Comparison of ENCODE assay signal across 18 mouse cellular contexts in genomic region chr9:109021428-109021827, GRCm38 (mm10). TPM values are rescaled to one million over a fixed set of nuclear protein-coding genes. Genes with fewer than 3 reads are reported as not detected.
DNase-seq lines count a peak whose midpoint lies in the region; ATAC-seq and TF ChIP-seq lines count a peak whose summit lies in the region.
"Had no signal": no experiment of that assay in that cellular context is flagged by ENCODE, and none has a peak within 500 bp of the region (broad histone marks: within the 10 kb centered on the region; RNA-seq: fewer than 3 reads in every experiment).

No protein-coding gene starts in this region.

- H3K9ac ChIP-seq in intestine, postnatal 0 days (ENCODE audit: low read depth, low read length): no peak overlapping the region
- H3K9ac ChIP-seq: forebrain, embryonic 12.5 days; kidney, embryonic 15.5 days; limb, embryonic 13.5 days had no signal

- no peak for TF ChIP-seq POLR2A in spleen, adult 2 months (IDR thresholded peaks at IDR 0.05; ENCODE audit: low read depth, low read length)

- H3K4me1 ChIP-seq in spleen, adult 2 months (ENCODE audit: control insufficient read depth, insufficient read depth, insufficient read length): peaks cover 22% of the 10 kb centered on the region
- H3K4me1 ChIP-seq in intestine, postnatal 0 days (replicated peaks; ENCODE audit: control insufficient read depth, insufficient read depth, low read length): no peaks in the 10 kb centered on the region
- H3K4me1 ChIP-seq: forebrain, embryonic 12.5 days; kidney, embryonic 15.5 days; limb, embryonic 13.5 days had no signal

- no peaks in the 10 kb centered on the region; the same call in 1 of the 2 replicates for H3K36me3 ChIP-seq in spleen, adult 2 months (ENCODE audit: control insufficient read depth, insufficient read depth, low read length)
- peaks cover 3% of the 10 kb centered on the region; the same call in 1 of the 2 replicates for H3K36me3 ChIP-seq in splenic B cell, adult 2 months (ENCODE audit: control insufficient read depth, insufficient read depth, low read length, poor library complexity, severe bottlenecking)
- peaks cover 17% of the 10 kb centered on the region; the same call in 1 of the 2 replicates for H3K36me3 ChIP-seq in intestine, postnatal 0 days (ENCODE audit: control insufficient read depth, insufficient read depth)

- WGBS in spleen, adult 2 months: 20% methylated on average over 4 of the region's 4 CpGs
- WGBS in intestine, postnatal 0 days: 81% methylated on average over 4 of the region's 4 CpGs

- no peak overlapping the region for H3K4me2 ChIP-seq in intestine, postnatal 0 days (replicated peaks; ENCODE audit: low read depth)
- H3K4me2 ChIP-seq: forebrain, embryonic 12.5 days; kidney, embryonic 15.5 days; limb, embryonic 13.5 days had no signal

- no peaks in the 10 kb centered on the region for H3K9me3 ChIP-seq in intestine, postnatal 0 days (ENCODE audit: control insufficient read depth)
- H3K9me3 ChIP-seq: forebrain, embryonic 12.5 days; kidney, embryonic 15.5 days; limb, embryonic 13.5 days had no signal

- peak; percentile 67 for ATAC-seq in granulocyte monocyte progenitor cell, adult 5-6 weeks (replicated peaks; ENCODE audit: poor library complexity, severe bottlenecking)
- ATAC-seq in inflammation-experienced regulatory T-cells, adult 6 months: no peak
- ATAC-seq in intestine, postnatal 0 days: no peak
- ATAC-seq: hindbrain, postnatal 0 days had no signal

- no peaks in the 10 kb centered on the region for H3K27me3 ChIP-seq in spleen, adult 2 months (ENCODE audit: control insufficient read depth, insufficient read depth, low read length)
- no peaks in the 10 kb centered on the region for H3K27me3 ChIP-seq in splenic B cell, adult 2 months (ENCODE audit: control insufficient read depth, insufficient read depth, low read length, poor library complexity, severe bottlenecking)
- no peaks in the 10 kb centered on the region for H3K27me3 ChIP-seq in intestine, postnatal 0 days (replicated peaks; ENCODE audit: control insufficient read depth, insufficient read depth, low read length)
- H3K27me3 ChIP-seq: forebrain, embryonic 12.5 days; kidney, embryonic 15.5 days; limb, embryonic 13.5 days had no signal

- peak; percentile 2 for DNase-seq in gastrocnemius, postnatal 10 days
- DNase-seq in gastrocnemius, postnatal 14 days: no peak
- DNase-seq in spleen, adult 2 months (ENCODE audit: low read depth in 1 of 2, low spot score in 2 of 2): peak; percentile 46 to 51
- DNase-seq in spleen, adult 12 weeks (ENCODE audit: low spot score): no peak
- peak; percentile 76 for DNase-seq in splenic B cell, adult 2 months (ENCODE audit: low read depth, low spot score)
- DNase-seq: cerebellum, adult 8-10 months; embryo, embryonic 11 days; heart, postnatal 10 days; lung, adult 2 months had no signal

- intact Hi-C loops in gastrocnemius, postnatal 14 days (cut with DNase I; ENCODE audit: low total_unique reads): no loop called here

- no peak overlapping the region for H3K4me3 ChIP-seq in spleen, adult 2 months (ENCODE audit: extremely low read depth, insufficient read depth, insufficient read length)
- no peak overlapping the region for H3K4me3 ChIP-seq in intestine, postnatal 0 days (ENCODE audit: low read depth, low read length)
- H3K4me3 ChIP-seq: forebrain, embryonic 12.5 days; kidney, embryonic 15.5 days; limb, embryonic 13.5 days had no signal

- peak overlapping the region; percentile 92 for H3K27ac ChIP-seq in spleen, adult 2 months (ENCODE audit: insufficient read depth, low read length)
- no peak overlapping the region for H3K27ac ChIP-seq in intestine, postnatal 0 days (ENCODE audit: low read depth, low read length)
- H3K27ac ChIP-seq: forebrain, embryonic 12.5 days; hindbrain, postnatal 0 days; kidney, embryonic 15.5 days; limb, embryonic 13.5 days had no signal

- no peak for TF ChIP-seq CTCF in spleen, adult 2 months (IDR thresholded peaks at IDR 0.05; ENCODE audit: extremely low read depth, insufficient read depth, insufficient read length, insufficient replicate concordance)
- no peak for TF ChIP-seq CTCF in intestine, postnatal 0 days (IDR thresholded peaks at IDR 0.05; ENCODE audit: low read depth)

RNA-seq across cellular contexts. Expression of gene Shisa5, which starts 16.9 kb away (rescaled TPM):
- total RNA-seq in gastrocnemius, postnatal 10 days (2021): 10 to 100 TPM; 30.9 to 39.2 TPM
- 10 to 100 TPM; 24.4 to 26.3 TPM for total RNA-seq in gastrocnemius, postnatal 14 days (2021)
- 4,319 and 4,795 TPM in 2 replicates for polyA plus RNA-seq in spleen, adult 2 months (2012; rRNA removed)
- 56.8 and 75.0 TPM in 2 replicates for total RNA-seq in granulocyte monocyte progenitor cell, adult 5-6 weeks (2014; fragmentation: Nextera tagmentation)
- 54.4 and 80.8 TPM in 2 replicates for total RNA-seq in granulocyte monocyte progenitor cell, adult 5-6 weeks (2017)
- polyA plus RNA-seq in inflammation-experienced regulatory T-cells, adult 6 months (2017; shearing (Covaris generic)): 1,000 to 10,000 TPM; 1,866 to 3,808 (median 3,640) TPM
- 303 and 311 TPM in 2 replicates for polyA plus RNA-seq in intestine, postnatal 0 days (2015; fragmentation: Nextera tagmentation; extraction: Ambion mirVana)

RNA-seq across cellular contexts. Expression of gene Pfkfb4, which starts 29.9 kb away (rescaled TPM):
- 10 to 100 TPM; 26.9 TPM for total RNA-seq in gastrocnemius, postnatal 10 days (2021)
- 10 to 100 TPM; 31.0 to 31.6 TPM for total RNA-seq in gastrocnemius, postnatal 14 days (2021)
- polyA plus RNA-seq in spleen, adult 2 months (2012; rRNA removed): 22.6 and 25.4 TPM in 2 replicates
- total RNA-seq in granulocyte monocyte progenitor cell, adult 5-6 weeks (2014; fragmentation: Nextera tagmentation): 6.9 and 8.4 TPM in 2 replicates
- total RNA-seq in granulocyte monocyte progenitor cell, adult 5-6 weeks (2017): 6.7 and 9.5 TPM in 2 replicates
- polyA plus RNA-seq in inflammation-experienced regulatory T-cells, adult 6 months (2017; shearing (Covaris generic)): 1 to 10 TPM; 2.7 to 4.4 (median 4.2) TPM
- polyA plus RNA-seq in intestine, postnatal 0 days (2015; fragmentation: Nextera tagmentation; extraction: Ambion mirVana): 43.1 and 48.3 TPM in 2 replicates

RNA-seq across cellular contexts. Expression of gene Ucn2, which starts 35.6 kb away (rescaled TPM):
- total RNA-seq in gastrocnemius, postnatal 10 days (2021): 1 to 10 TPM in 1 of 2 experiments, under 1 TPM in 1; 0.82 to 1.2 TPM
- under 1 TPM; 0.40 to 0.53 TPM for total RNA-seq in gastrocnemius, postnatal 14 days (2021)
- polyA plus RNA-seq in spleen, adult 2 months (2012; rRNA removed): 0.92 and 0.97 TPM in 2 replicates
- total RNA-seq in granulocyte monocyte progenitor cell, adult 5-6 weeks (2014; fragmentation: Nextera tagmentation): 0.41 TPM in 1 of 2 replicates, not detected in the other
- not detected in 2 replicates for total RNA-seq in granulocyte monocyte progenitor cell, adult 5-6 weeks (2017)
- not detected for polyA plus RNA-seq in inflammation-experienced regulatory T-cells, adult 6 months (2017; shearing (Covaris generic))
- not detected in 2 replicates for polyA plus RNA-seq in intestine, postnatal 0 days (2015; fragmentation: Nextera tagmentation; extraction: Ambion mirVana)
- total RNA-seq: heart, adult 8-10 months; heart, postnatal 10 days; hindbrain, postnatal 0 days; megakaryocyte-erythroid progenitor cell, adult 5-6 weeks had no signal
- polyA plus RNA-seq: forebrain, embryonic 12.5 days; hindbrain, postnatal 0 days had no signal

RNA-seq across cellular contexts. Expression of gene Trex1, which starts 38.1 kb away (rescaled TPM):
- total RNA-seq in gastrocnemius, postnatal 10 days (2021): 10 to 100 TPM; 10.8 to 11.4 TPM
- total RNA-seq in gastrocnemius, postnatal 14 days (2021): 10 to 100 TPM; 10.7 to 11.4 TPM
- polyA plus RNA-seq in spleen, adult 2 months (2012; rRNA removed): 137 and 262 TPM in 2 replicates
- 23.5 and 32.3 TPM in 2 replicates for total RNA-seq in granulocyte monocyte progenitor cell, adult 5-6 weeks (2014; fragmentation: Nextera tagmentation)
- 17.1 and 17.8 TPM in 2 replicates for total RNA-seq in granulocyte monocyte progenitor cell, adult 5-6 weeks (2017)
- polyA plus RNA-seq in inflammation-experienced regulatory T-cells, adult 6 months (2017; shearing (Covaris generic)): 10 to 100 TPM; 42.7 to 50.3 (median 49.9) TPM
- 16.1 and 17.1 TPM in 2 replicates for polyA plus RNA-seq in intestine, postnatal 0 days (2015; fragmentation: Nextera tagmentation; extraction: Ambion mirVana)

RNA-seq across cellular contexts. Expression of gene Atrip, which starts 52.5 kb away (rescaled TPM):
- 10 to 100 TPM in 1 of 2 experiments, 1 to 10 TPM in 1; 7.6 to 11.6 TPM for total RNA-seq in gastrocnemius, postnatal 10 days (2021)
- total RNA-seq in gastrocnemius, postnatal 14 days (2021): 1 to 10 TPM; 7.4 to 7.5 TPM
- polyA plus RNA-seq in spleen, adult 2 months (2012; rRNA removed): 16.2 and 17.0 TPM in 2 replicates
- 13.5 and 26.7 TPM in 2 replicates for total RNA-seq in granulocyte monocyte progenitor cell, adult 5-6 weeks (2014; fragmentation: Nextera tagmentation)
- total RNA-seq in granulocyte monocyte progenitor cell, adult 5-6 weeks (2017): 22.2 and 30.6 TPM in 2 replicates
- polyA plus RNA-seq in inflammation-experienced regulatory T-cells, adult 6 months (2017; shearing (Covaris generic)): 10 to 100 TPM; 19.2 to 28.2 (median 24.9) TPM
- polyA plus RNA-seq in intestine, postnatal 0 days (2015; fragmentation: Nextera tagmentation; extraction: Ambion mirVana): 7.5 and 8.9 TPM in 2 replicates

Comparison
In these comparisons a context has a peak if more than half of its experiments do, and no peak if none do; other contexts are left out.
1. DNase-seq: peak in gastrocnemius, postnatal 10 days (single experiment), spleen, adult 2 months (2 of 2) and splenic B cell, adult 2 months (single experiment); none in gastrocnemius, postnatal 14 days (single experiment) and spleen, adult 12 weeks (single experiment).